Mouse (Mus musculus): ENCODE measurements around the gene Igf2bp1. TPM values are rescaled to one million over a fixed set of nuclear protein-coding genes. Genes with fewer than 3 reads are reported as not detected.
"Not testable (repeated sequence)": the region's sequence is repeated elsewhere in the genome, so short reads cannot be mapped to it uniquely, and the experiment has no call there.

Gene Igf2bp1
- total and polyA plus RNA-seq, 3 experiments: 0.05 to 0.31 (median 0.23) TPM

GRCm38 (mm10) chr11:95945838-95946472 lies 59.8 kb downstream of the Igf2bp1 start:
- Histone ChIP-seq H3K27ac (no peak overlapping the region), H3K79me2 (replicated peaks; ENCODE audit: control insufficient read depth, insufficient read depth, low read length) (no peaks in the 10 kb centered on the region), H3K9ac (ENCODE audit: low read depth, low read length) (no peak overlapping the region), H3K4me1 (ENCODE audit: control insufficient read depth, insufficient read depth, low read length) (no peaks in the 10 kb centered on the region), H3K27me3 (ENCODE audit: control insufficient read depth, insufficient read depth, low read length) (peaks cover 3% of the 10 kb centered on the region; the same call in 1 of the 2 replicates), H3K36me3 (ENCODE audit: control insufficient read depth, insufficient read depth, low read length) (no peaks in the 10 kb centered on the region), H3K4me3 (no peak overlapping the region)
- WGBS: 58% methylated on average over 13 of the region's 13 CpGs
- TF ChIP-seq POLR2A (IDR thresholded peaks at IDR 0.05; ENCODE audit: insufficient read depth, low read depth, low read length) (no peak), CTCF (IDR thresholded peaks at IDR 0.05) (no peak), EP300 (IDR thresholded peaks at IDR 0.05; ENCODE audit: insufficient read depth, low read depth, low read length) (no peak)
- intact Hi-C loops (cut with DNase I): no loop called here
- no peak for DNase-seq

DNA sequence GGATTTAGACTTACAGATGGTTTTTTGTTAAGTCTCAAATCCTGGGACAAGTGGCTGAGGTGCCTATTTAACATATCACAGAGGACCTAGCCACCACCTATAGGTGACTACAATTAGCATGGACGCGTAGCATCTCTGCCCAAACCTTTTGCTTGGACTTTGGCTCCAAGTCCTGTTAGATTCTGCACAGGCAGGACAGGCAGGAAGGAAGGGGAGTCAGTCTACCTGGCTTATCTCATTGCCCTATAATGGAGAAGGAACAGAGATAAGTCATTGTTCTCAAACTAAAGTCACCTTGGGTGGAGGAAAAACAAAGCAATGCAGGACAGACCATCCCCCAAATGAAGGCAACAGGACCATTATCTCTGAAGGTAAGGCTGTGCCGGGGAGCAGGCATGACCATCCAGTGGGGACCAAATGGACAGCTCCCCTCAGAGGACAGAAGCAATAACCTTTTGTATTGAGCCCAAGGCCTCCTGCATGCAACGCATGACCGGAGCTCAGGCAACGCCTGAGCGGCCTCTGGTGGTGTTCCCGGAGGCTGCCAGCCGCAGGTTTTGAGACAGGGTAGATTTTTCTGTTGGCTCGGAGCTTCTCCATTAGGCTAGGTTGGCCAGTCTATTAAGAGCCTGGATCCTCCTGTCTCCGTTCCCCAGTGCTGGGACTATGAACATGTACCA lies 65.8 kb downstream of the Igf2bp1 start:
- Histone ChIP-seq H3K9ac (ENCODE audit: low read depth, low read length) (no peak overlapping the region), H3K4me1 (ENCODE audit: control insufficient read depth, insufficient read depth, low read length) (no peaks in the 10 kb centered on the region), H3K27ac (no peak overlapping the region), H3K79me2 (replicated peaks; ENCODE audit: control insufficient read depth, insufficient read depth, low read length) (no peaks in the 10 kb centered on the region), H3K4me3 (no peak overlapping the region), H3K27me3 (ENCODE audit: control insufficient read depth, insufficient read depth, low read length) (no peaks in the 10 kb centered on the region), H3K36me3 (ENCODE audit: control insufficient read depth, insufficient read depth, low read length) (no peaks in the 10 kb centered on the region)
- no peak for DNase-seq
- intact Hi-C loops (cut with DNase I): no loop called here
- TF ChIP-seq EP300 (IDR thresholded peaks at IDR 0.05; ENCODE audit: insufficient read depth, low read depth, low read length): no peak
- 0 out of 2 replicates have a peak, but pooled peaks have one; percentile 21 for TF ChIP-seq CTCF (IDR thresholded peaks at IDR 0.05)
- WGBS: 36% methylated on average over 11 of the region's 11 CpGs

DNA sequence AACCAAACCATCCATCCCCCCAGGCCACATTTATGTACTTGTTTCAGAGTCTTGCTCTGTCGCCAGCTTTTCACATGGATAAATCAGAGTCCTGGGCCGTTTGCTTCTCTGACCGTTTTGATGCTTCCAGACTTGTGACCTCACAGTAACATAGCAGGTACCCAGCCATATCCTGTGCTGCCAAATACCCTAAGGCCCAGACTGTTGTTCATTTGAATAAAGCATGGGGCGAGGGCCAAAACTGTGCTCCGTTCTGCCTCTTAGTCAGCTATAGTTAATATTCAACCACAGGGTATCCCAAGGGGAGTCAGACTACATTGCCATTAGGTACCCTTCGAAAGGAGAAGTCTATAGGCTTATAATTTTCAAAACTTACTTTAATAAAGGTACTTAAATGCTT lies 69.3 kb downstream of the Igf2bp1 start:
- DNase-seq: no peak
- intact Hi-C loops (cut with DNase I): no loop called here
- no peak for TF ChIP-seq POLR2A (IDR thresholded peaks at IDR 0.05; ENCODE audit: insufficient read depth, low read depth, low read length)
- no peak for TF ChIP-seq EP300 (IDR thresholded peaks at IDR 0.05; ENCODE audit: insufficient read depth, low read depth, low read length)
- no peak for TF ChIP-seq CTCF (IDR thresholded peaks at IDR 0.05)
- H3K27me3 ChIP-seq (ENCODE audit: control insufficient read depth, insufficient read depth, low read length): no peaks in the 10 kb centered on the region
- no peaks in the 10 kb centered on the region for H3K4me1 ChIP-seq (ENCODE audit: control insufficient read depth, insufficient read depth, low read length)
- no peaks in the 10 kb centered on the region for H3K79me2 ChIP-seq (replicated peaks; ENCODE audit: control insufficient read depth, insufficient read depth, low read length)
- 79% methylated on average over 6 of the region's 6 CpGs for WGBS
- no peaks in the 10 kb centered on the region for H3K36me3 ChIP-seq (ENCODE audit: control insufficient read depth, insufficient read depth, low read length)
- H3K4me3 ChIP-seq: no peak overlapping the region
- H3K9ac ChIP-seq (ENCODE audit: low read depth, low read length): no peak overlapping the region
- H3K27ac ChIP-seq: no peak overlapping the region

DNA sequence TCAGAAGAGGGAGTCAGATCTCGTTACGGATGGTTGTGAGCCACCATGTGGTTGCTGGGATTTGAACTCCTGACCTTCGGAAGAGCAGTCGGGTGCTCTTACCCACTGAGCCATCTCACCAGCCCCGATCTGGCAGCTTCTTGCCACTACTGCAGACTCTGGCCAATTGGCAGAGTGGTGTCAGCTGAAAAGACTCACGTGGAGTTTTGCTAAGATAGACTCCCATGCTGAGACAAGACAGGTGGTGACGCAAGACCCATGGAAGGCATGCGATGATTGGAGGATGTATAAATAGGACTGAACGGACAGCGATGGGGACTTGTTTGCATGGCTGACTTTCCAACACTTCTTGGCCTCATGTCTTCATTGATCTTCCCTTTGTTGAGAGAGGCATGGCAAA lies 73.6 kb downstream of the Igf2bp1 start:
- H3K4me3 ChIP-seq; H3K79me2 ChIP-seq (replicated peaks; ENCODE audit: control insufficient read depth, insufficient read depth, low read length); intact Hi-C loops (cut with DNase I); H3K9ac ChIP-seq (ENCODE audit: low read depth, low read length); H3K27ac ChIP-seq; H3K36me3 ChIP-seq (ENCODE audit: control insufficient read depth, insufficient read depth, low read length); H3K27me3 ChIP-seq (ENCODE audit: control insufficient read depth, insufficient read depth, low read length); H3K4me1 ChIP-seq (ENCODE audit: control insufficient read depth, insufficient read depth, low read length): not testable (repeated sequence)
- 74% methylated on average over 8 of the region's 10 CpGs for WGBS
- peak in 1 of 2 experiments; percentile 4 for DNase-seq

DNA sequence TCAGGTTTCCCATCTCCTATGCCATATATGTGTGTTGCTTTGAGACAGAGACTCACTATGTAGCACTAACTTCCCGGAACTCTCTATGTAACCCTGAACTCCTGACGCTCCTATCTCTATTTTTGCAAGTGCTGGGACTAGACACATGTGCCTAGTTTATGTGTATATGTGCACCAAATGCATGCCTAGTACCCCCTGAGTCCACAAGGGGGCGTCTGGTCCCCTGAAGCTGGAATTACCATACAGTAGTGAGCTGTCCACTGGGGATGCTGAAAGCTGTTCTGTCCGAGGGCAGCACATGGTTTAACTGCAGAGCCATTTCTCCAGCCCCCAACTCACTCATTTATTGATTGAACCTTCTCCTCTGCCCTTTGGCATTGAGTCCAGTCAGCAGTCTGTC lies 79.3 kb downstream of the Igf2bp1 start:
- intact Hi-C loops (cut with DNase I): no loop called here
- no peak overlapping the region for H3K27ac ChIP-seq
- no peaks in the 10 kb centered on the region for H3K36me3 ChIP-seq (ENCODE audit: control insufficient read depth, insufficient read depth, low read length)
- no peak overlapping the region for H3K9ac ChIP-seq (ENCODE audit: low read depth, low read length)
- 65% methylated on average over 4 of the region's 4 CpGs for WGBS
- no peak overlapping the region for H3K4me3 ChIP-seq
- no peaks in the 10 kb centered on the region for H3K79me2 ChIP-seq (replicated peaks; ENCODE audit: control insufficient read depth, insufficient read depth, low read length)
- 0 out of 2 replicates have a peak, but pooled peaks cover 4% of the 10 kb centered on the region for H3K27me3 ChIP-seq (ENCODE audit: control insufficient read depth, insufficient read depth, low read length)
- no peak for TF ChIP-seq POLR2A (IDR thresholded peaks at IDR 0.05; ENCODE audit: insufficient read depth, low read depth, low read length)
- TF ChIP-seq EP300 (IDR thresholded peaks at IDR 0.05; ENCODE audit: insufficient read depth, low read depth, low read length): no peak
- DNase-seq: no peak
- no peaks in the 10 kb centered on the region for H3K4me1 ChIP-seq (ENCODE audit: control insufficient read depth, insufficient read depth, low read length)

- H3K9ac ChIP-seq (ENCODE audit: low read depth, low read length): no peak overlapping the region
- 91% methylated on average over 5 of the region's 5 CpGs for WGBS
- no peaks in the 10 kb centered on the region for H3K4me1 ChIP-seq (ENCODE audit: control insufficient read depth, insufficient read depth, low read length)
- no peak overlapping the region for H3K4me3 ChIP-seq
- no peak for TF ChIP-seq CTCF (IDR thresholded peaks at IDR 0.05)
- no peak for TF ChIP-seq EP300 (IDR thresholded peaks at IDR 0.05; ENCODE audit: insufficient read depth, low read depth, low read length)
- TF ChIP-seq POLR2A (IDR thresholded peaks at IDR 0.05; ENCODE audit: insufficient read depth, low read depth, low read length): no peak
- no peak for DNase-seq
- no peaks in the 10 kb centered on the region for H3K36me3 ChIP-seq (ENCODE audit: control insufficient read depth, insufficient read depth, low read length)
- H3K27ac ChIP-seq: no peak overlapping the region
- no peaks in the 10 kb centered on the region for H3K79me2 ChIP-seq (replicated peaks; ENCODE audit: control insufficient read depth, insufficient read depth, low read length)
- H3K27me3 ChIP-seq (ENCODE audit: control insufficient read depth, insufficient read depth, low read length): 0 out of 2 replicates have a peak, but pooled peaks cover 4% of the 10 kb centered on the region
- intact Hi-C loops (cut with DNase I): no loop called here
These were observed 79.8 kb downstream of the Igf2bp1 start for GRCm38 (mm10) chr11:95925976-95926375.
